Mouse (Mus musculus) stomach, embryonic 16.5 days (tissue): ENCODE data around the gene Padi4. TPM values are rescaled to one million over a fixed set of nuclear protein-coding genes. Genes with fewer than 3 reads are reported as not detected.

Experiments used
- ATAC-seq: fragments of 200-750 bp; cut with Nextera tagmentation; 2 replicates; pipeline ENCODE4 v1.8.0; 2017; ENCODE audit warnings: moderate number of reproducible peaks, moderate TSS enrichment; ENCODE audit not compliant: insufficient read depth, low FRiP score
- H3K27ac ChIP-seq: fragments of 300-500 bp; sonication (generic); 2 replicates; pipeline ENCODE4 v1.5.1; 2014; ENCODE audit warnings: low read length
- H3K27me3 ChIP-seq: fragments of 300-500 bp; sonication (generic); 2 replicates; pipeline ENCODE4 v1.6.1; 2014; ENCODE audit warnings: low read length, control low read depth, mixed read lengths; ENCODE audit not compliant: control insufficient read depth, insufficient read depth
- H3K36me3 ChIP-seq: fragments of 300-500 bp; sonication (generic); 2 replicates; pipeline ENCODE4 v1.6.1; 2014; ENCODE audit warnings: low read length; ENCODE audit not compliant: control insufficient read depth, insufficient read depth
- H3K4me1 ChIP-seq: fragments of 300-500 bp; sonication (generic); 2 replicates; pipeline ENCODE4 v1.6.1; 2014; ENCODE audit warnings: low read length, control low read depth, mixed read lengths; ENCODE audit not compliant: control insufficient read depth, insufficient read depth
- H3K4me2 ChIP-seq: fragments of 300-500 bp; sonication (generic); 2 replicates; pipeline ENCODE4 v1.6.1; 2014; ENCODE audit warnings: low read depth, low read length, mixed read lengths
- H3K4me3 ChIP-seq: fragments of 300-500 bp; sonication (generic); replicated peaks from 2 replicates; pipeline ENCODE4 v1.5.1; 2014; ENCODE audit warnings: mild to moderate bottlenecking, low read length
- H3K9ac ChIP-seq: fragments of 300-500 bp; sonication (generic); 2 replicates; pipeline ENCODE4 v1.6.1; 2014; ENCODE audit warnings: low read length
- H3K9me3 ChIP-seq: fragments of 300-500 bp; sonication (generic); replicated peaks from 2 replicates; pipeline ENCODE4 v1.6.1; 2016; ENCODE audit warnings: low read length, control low read depth; ENCODE audit not compliant: control insufficient read depth
- WGBS: fragments of 180-500 bp; shearing (Covaris S2); extraction: QIAGEN DNeasy Blood & Tissue Kit; methylation state at CpG from one replicate; pipeline ENCODE4 v1.1.7; 2014; 5-methylcytosine and 5-hydroxymethylcytosine counted together
- polyA plus RNA-seq: library from polyadenylated mRNA; unstranded; fragments of >200 nt; fragmentation: Nextera tagmentation; extraction: Ambion mirVana; gene quantifications from 2 replicates; pipeline ENCODE4 v1.2.1, GENCODE M21; 2015

Gene Padi4
- polyA plus RNA-seq, 1 experiment from 2014 or later, result 2.4 TPM

DNA sequence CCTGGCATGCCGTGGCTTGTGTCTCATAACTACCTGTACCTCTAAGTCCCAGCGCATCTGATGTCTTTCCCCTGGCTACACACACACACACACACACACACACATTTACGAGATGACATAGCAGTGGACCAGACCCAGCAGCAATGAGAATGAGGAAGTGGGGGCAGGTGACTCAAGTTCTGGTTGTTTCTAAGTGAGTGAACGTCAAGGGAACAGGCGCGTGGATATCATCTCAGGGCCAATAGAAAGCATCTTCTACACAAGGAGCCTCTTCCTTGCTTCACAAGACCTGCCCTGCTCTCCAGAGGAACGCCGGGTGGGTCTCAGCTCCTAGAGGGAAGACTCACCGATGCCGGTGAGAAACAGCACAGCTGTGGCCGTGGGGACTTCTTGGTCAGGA lies 33.4 kb downstream of the Padi4 start:
- H3K27me3 ChIP-seq, result no peaks in the 10 kb centered on the region
- no peak overlapping the region for H3K9ac ChIP-seq
- no peaks in the 10 kb centered on the region for H3K9me3 ChIP-seq
- no peaks in the 10 kb centered on the region for H3K36me3 ChIP-seq
- H3K27ac ChIP-seq, result no peak overlapping the region
- H3K4me3 ChIP-seq, result no peak overlapping the region
- H3K4me2 ChIP-seq, result no peak overlapping the region
- H3K4me1 ChIP-seq, result no peaks in the 10 kb centered on the region
- ATAC-seq, result no peak
- WGBS, result 83% methylated on average over 11 of the region's 11 CpGs

DNA sequence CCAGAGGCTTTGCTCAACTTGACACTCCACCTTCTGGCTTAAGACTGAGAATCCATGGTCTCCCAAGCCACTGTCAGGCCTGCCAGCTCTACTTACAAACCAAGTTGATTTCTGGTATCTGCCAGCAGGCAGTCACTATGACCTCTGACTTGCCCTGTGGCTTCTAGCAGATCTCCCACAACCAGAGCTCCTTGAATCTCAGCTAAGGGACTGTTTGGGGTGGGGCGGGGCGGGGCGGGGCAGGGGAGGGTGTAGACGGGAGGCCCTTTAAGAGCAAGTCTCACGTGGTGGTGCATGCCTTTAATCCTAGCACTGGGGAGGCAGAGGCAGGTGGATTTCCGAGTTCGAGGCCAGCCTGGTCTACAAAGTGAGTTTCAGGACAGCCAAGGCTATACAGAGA lies 41.2 kb downstream of the Padi4 start:
- no peaks in the 10 kb centered on the region for H3K4me1 ChIP-seq
- no peak overlapping the region for H3K4me3 ChIP-seq
- no peak overlapping the region for H3K27ac ChIP-seq
- H3K9me3 ChIP-seq, result no peaks in the 10 kb centered on the region
- no peak overlapping the region for H3K9ac ChIP-seq
- H3K27me3 ChIP-seq, result no peaks in the 10 kb centered on the region
- H3K4me2 ChIP-seq, result no peak overlapping the region
- ATAC-seq, result no peak
- H3K36me3 ChIP-seq, result no peaks in the 10 kb centered on the region
- 65% methylated on average over 7 of the region's 7 CpGs for WGBS

DNA sequence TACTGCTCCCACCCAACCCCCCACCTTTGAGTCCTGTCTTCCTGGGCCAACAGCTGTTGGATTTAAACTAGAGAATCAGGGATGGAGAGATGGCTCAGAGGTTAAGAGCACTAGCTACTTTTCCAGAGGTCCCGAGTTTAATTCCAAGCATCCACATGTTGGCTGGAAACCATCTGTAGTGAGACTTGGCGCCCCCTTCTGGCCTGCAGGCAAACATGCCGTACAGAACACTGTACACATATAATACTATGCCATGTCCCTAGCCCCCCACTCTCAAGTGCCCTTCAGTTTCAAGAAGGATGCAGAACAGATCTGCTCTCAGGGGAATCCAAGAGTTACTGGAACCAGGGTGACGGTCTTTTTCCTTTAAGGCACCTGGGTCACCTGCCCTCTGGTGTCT lies 42.4 kb downstream of the Padi4 start:
- H3K4me2 ChIP-seq, result no peak overlapping the region
- no peak overlapping the region for H3K4me3 ChIP-seq
- no peak overlapping the region for H3K9ac ChIP-seq
- no peaks in the 10 kb centered on the region for H3K9me3 ChIP-seq
- WGBS, result 73% methylated on average over 4 of the region's 4 CpGs
- H3K27ac ChIP-seq, result no peak overlapping the region
- H3K27me3 ChIP-seq, result no peaks in the 10 kb centered on the region
- H3K4me1 ChIP-seq, result no peaks in the 10 kb centered on the region
- ATAC-seq, result no peak
- H3K36me3 ChIP-seq, result no peaks in the 10 kb centered on the region

DNA sequence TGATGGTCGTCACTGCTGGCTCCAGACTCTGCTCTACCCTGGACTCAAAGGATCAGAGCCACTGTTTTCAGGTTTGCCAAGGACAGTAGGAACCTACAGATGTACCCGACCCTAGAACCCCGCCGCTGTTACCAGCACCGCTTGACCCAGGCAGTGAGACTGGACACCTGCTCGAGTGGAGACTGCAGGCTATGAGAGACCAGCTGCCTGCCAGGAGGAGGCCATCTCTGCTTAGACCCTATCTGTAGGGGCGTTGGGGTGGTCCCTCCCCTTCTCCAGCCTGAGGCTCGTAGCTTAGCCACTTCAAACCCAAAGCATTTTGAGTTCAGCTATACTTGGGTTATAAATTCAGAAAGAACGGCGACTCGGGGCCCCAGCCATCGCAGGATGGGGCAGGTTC lies 47.1 kb downstream of the Padi4 start:
- Histone ChIP-seq H3K4me3 (no peak overlapping the region), H3K4me2 (no peak overlapping the region), H3K36me3 (0 out of 2 replicates have a peak, but pooled peaks cover 2% of the 10 kb centered on the region), H3K4me1 (no peaks in the 10 kb centered on the region; the same call in 1 of the 2 replicates), H3K9ac (no peak overlapping the region), H3K9me3 (no peaks in the 10 kb centered on the region), H3K27me3 (no peaks in the 10 kb centered on the region), H3K27ac (no peak overlapping the region)
- ATAC-seq, result no peak
- WGBS, result 83% methylated on average over 12 of the region's 12 CpGs

DNA sequence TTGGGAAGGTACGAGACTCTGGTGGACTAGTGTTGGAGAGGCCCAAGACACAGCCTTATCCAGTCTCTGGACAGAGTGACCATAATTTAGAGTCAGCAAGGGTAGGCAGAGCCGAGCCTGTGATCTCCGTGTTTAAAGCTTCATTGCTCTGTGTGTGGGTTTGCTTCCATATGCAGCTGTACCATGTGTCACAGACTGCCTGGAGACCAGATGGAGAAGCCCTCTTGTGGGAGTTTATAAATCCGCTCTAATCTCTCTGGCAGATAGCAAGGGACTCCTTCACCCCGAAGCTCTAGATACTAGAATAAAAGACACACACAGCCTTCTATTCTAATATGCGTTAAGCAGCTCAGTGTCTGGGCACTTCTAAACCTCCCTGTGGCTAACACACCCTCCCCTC lies 49.3 kb downstream of the Padi4 start:
- 0 out of 2 replicates have a peak overlapping the region, but pooled peaks have one; percentile 32 for H3K9ac ChIP-seq
- H3K4me1 ChIP-seq, result no peaks in the 10 kb centered on the region; the same call in 1 of the 2 replicates
- WGBS, result 53% methylated on average over 6 of the region's 6 CpGs
- H3K4me2 ChIP-seq, result no peak overlapping the region
- peak overlapping the region; percentile 36; the same call in 1 of the 2 replicates for H3K27ac ChIP-seq
- H3K9me3 ChIP-seq, result no peaks in the 10 kb centered on the region
- ATAC-seq, result no peak
- H3K4me3 ChIP-seq, result no peak overlapping the region
- H3K27me3 ChIP-seq, result no peaks in the 10 kb centered on the region
- 0 out of 2 replicates have a peak, but pooled peaks cover 2% of the 10 kb centered on the region for H3K36me3 ChIP-seq

DNA sequence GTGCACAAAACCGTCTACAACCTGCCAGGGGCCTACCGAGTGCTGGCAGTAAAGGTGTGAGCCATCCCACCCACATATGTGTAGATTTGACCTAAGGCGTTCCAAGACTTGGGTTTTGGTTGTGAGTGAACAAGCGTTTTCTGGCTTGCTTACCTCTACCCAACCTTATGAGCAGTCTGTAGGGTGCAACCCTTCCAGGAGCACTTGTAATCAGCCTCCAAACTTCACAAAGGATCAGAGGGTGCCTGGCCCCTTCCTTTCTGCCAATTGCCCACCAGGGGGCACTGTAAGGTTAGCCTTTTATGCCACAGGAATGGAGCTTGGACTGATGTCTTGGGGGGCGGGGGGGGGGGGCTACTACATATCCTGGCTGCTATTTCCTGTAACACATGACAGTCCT lies 50.2 kb downstream of the Padi4 start:
- no peak overlapping the region for H3K27ac ChIP-seq
- H3K9me3 ChIP-seq, result no peaks in the 10 kb centered on the region
- no peak overlapping the region for H3K9ac ChIP-seq
- H3K4me3 ChIP-seq, result no peak overlapping the region
- H3K4me1 ChIP-seq, result no peaks in the 10 kb centered on the region; the same call in 1 of the 2 replicates
- no peak for ATAC-seq
- H3K27me3 ChIP-seq, result no peaks in the 10 kb centered on the region
- 0 out of 2 replicates have a peak, but pooled peaks cover 2% of the 10 kb centered on the region for H3K36me3 ChIP-seq
- no peak overlapping the region for H3K4me2 ChIP-seq
- WGBS, result 59% methylated on average over 5 of the region's 5 CpGs

DNA sequence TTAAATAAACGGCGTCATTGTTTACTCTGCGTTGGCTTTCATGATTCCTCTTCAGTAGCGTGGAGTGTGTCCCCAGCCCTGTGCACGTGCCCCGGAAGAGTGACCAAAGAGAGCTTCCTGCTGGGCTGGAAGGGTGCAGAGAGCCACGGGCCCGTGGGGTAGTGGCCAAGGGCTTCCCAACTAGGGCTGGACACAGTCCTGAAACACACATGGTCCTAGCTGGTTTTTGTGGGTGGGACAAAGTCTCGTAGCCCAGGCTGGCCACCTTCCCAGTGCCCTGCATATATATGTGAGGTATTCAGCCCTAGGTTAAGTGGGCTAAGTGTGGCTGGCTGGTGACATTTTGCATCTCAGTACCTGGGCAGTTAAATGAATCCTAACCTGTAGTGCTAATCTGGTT lies 50.8 kb downstream of the Padi4 start:
- peaks cover 7% of the 10 kb centered on the region for H3K36me3 ChIP-seq
- H3K27ac ChIP-seq, result no peak overlapping the region
- H3K9ac ChIP-seq, result no peak overlapping the region
- H3K4me1 ChIP-seq, result no peaks in the 10 kb centered on the region; the same call in 1 of the 2 replicates
- H3K9me3 ChIP-seq, result no peaks in the 10 kb centered on the region
- no peak overlapping the region for H3K4me2 ChIP-seq
- WGBS, result 66% methylated on average over 9 of the region's 9 CpGs
- no peak overlapping the region for H3K4me3 ChIP-seq
- H3K27me3 ChIP-seq, result no peaks in the 10 kb centered on the region
- ATAC-seq, result no peak

DNA sequence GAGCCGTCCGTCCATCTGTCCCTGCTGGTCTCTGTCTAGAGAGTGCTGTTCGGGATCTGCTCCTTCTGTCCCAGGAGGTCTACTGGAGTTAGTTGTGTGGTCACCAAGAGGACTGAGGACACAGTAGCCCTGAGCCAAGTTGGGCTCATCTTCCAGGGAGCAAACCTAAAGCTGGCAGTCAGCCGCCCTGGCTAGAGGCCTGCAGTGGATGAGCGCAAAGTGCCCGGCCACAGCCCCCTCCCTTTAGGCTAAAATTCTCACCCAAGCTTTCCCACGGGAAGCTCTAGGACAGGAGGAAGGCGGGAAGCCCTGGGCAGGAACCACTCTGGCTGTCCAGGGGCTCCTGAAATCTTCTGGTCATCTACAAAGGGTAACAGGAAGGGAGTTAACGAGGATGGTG lies 51.3 kb downstream of the Padi4 start:
- Histone ChIP-seq H3K27ac (no peak overlapping the region), H3K9me3 (no peaks in the 10 kb centered on the region), H3K4me3 (no peak overlapping the region), H3K9ac (no peak overlapping the region), H3K36me3 (peaks cover 12% of the 10 kb centered on the region), H3K27me3 (no peaks in the 10 kb centered on the region), H3K4me1 (no peaks in the 10 kb centered on the region; the same call in 1 of the 2 replicates), H3K4me2 (no peak overlapping the region)
- ATAC-seq, result no peak
- 73% methylated on average over 9 of the region's 9 CpGs for WGBS

DNA sequence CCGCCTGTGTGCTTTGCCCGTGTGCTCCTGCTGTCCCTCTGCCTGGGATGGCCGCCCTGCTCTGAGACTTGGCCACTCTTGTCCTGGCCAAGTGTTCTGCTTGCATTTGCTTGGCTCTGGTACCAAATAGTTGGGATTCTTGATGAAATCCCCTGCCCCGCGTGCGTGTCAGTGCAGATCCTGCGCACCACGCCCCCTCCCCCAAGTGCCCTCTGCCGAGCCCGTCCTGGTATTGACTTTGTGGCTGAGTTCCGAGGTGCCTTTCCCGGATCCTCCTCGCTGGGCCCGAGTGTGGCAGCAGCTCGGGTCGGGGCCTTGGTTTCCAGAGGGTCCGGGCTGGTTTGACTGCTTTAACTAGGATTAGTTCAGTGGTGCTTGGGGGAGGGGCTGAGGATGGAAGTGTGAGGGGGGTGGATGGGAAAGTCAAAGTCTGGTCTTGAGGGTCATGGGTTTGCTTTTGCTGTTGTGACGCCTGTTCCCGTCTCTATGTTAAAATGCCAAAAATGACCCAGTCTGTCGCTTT lies 52.0 kb downstream of the Padi4 start:
- H3K27me3 ChIP-seq, result no peaks in the 10 kb centered on the region
- no peaks in the 10 kb centered on the region for H3K9me3 ChIP-seq
- 76% methylated on average over 20 of the region's 20 CpGs for WGBS
- H3K4me3 ChIP-seq, result no peak overlapping the region
- no peak for ATAC-seq
- no peak overlapping the region; the same call in 1 of the 2 replicates for H3K9ac ChIP-seq
- no peaks in the 10 kb centered on the region; the same call in 1 of the 2 replicates for H3K4me1 ChIP-seq
- no peak overlapping the region for H3K27ac ChIP-seq
- no peak overlapping the region for H3K4me2 ChIP-seq
- H3K36me3 ChIP-seq, result peaks cover 16% of the 10 kb centered on the region
